Mouse (Mus musculus) heart, embryonic 15.5 days (tissue): ENCODE results near the gene Ifitm6. TPM values are rescaled to one million over a fixed set of nuclear protein-coding genes. Genes with fewer than 3 reads are reported as not detected.
A peak's percentile ranks its signal among the peaks of the same experiment; 100 is the strongest.

Experiments used
- ATAC-seq: fragments of 200-750 bp; cut with Nextera tagmentation; replicated peaks from 2 replicates; pipeline ENCODE4 v1.8.0; 2017; ENCODE audit warnings: low read depth, moderate TSS enrichment; ENCODE audit not compliant: insufficient number of reproducible peaks, insufficient read depth, low FRiP score
- H3K27ac ChIP-seq: fragments of 300-500 bp; sonication (generic); 2 replicates; pipeline ENCODE4 v1.5.1; 2015; ENCODE audit warnings: mild to moderate bottlenecking, inconsistent platforms
- H3K27me3 ChIP-seq: fragments of 300-500 bp; sonication (generic); 2 replicates; pipeline ENCODE4 v1.6.1; 2015; ENCODE audit warnings: inconsistent platforms
- H3K36me3 ChIP-seq: fragments of 300-500 bp; sonication (generic); 2 replicates; pipeline ENCODE4 v1.6.1; 2015; ENCODE audit warnings: mild to moderate bottlenecking, inconsistent platforms
- H3K4me1 ChIP-seq: fragments of 300-500 bp; sonication (generic); replicated peaks from 2 replicates; pipeline ENCODE4 v1.6.1; 2015; ENCODE audit warnings: inconsistent platforms
- H3K4me2 ChIP-seq: fragments of 300-500 bp; sonication (generic); 2 replicates; pipeline ENCODE4 v1.6.1; 2015; ENCODE audit warnings: inconsistent platforms, mild to moderate bottlenecking, moderate library complexity
- H3K4me3 ChIP-seq: fragments of 300-500 bp; sonication (generic); 2 replicates; pipeline ENCODE4 v1.5.1; 2015; ENCODE audit warnings: mild to moderate bottlenecking, inconsistent platforms
- H3K9ac ChIP-seq: fragments of 300-500 bp; sonication (generic); 2 replicates; pipeline ENCODE4 v1.6.1; 2015; ENCODE audit warnings: mild to moderate bottlenecking, inconsistent platforms
- H3K9me3 ChIP-seq: fragments of 300-500 bp; sonication (generic); replicated peaks from 2 replicates; pipeline ENCODE4 v1.6.1; 2016; ENCODE audit warnings: inconsistent platforms
- WGBS: fragments of 180-500 bp; shearing (Covaris S2); methylation state at CpG from one replicate; pipeline ENCODE4 v1.1.7; 2015; ENCODE audit warnings: mixed read lengths; 5-methylcytosine and 5-hydroxymethylcytosine counted together
- polyA plus RNA-seq: library from polyadenylated mRNA; unstranded; fragments of >200 nt; fragmentation: Nextera tagmentation; extraction: Ambion mirVana; gene quantifications from 2 replicates; pipeline ENCODE4 v1.2.1, GENCODE M21; 2015

Gene Ifitm6
- polyA plus RNA-seq, 1 experiment from 2014 or later, result 0.53 TPM

- H3K9me3 ChIP-seq, result no peaks in the 10 kb centered on the region
- no peak overlapping the region for H3K4me2 ChIP-seq
- peaks cover 7% of the 10 kb centered on the region for H3K4me1 ChIP-seq
- peaks cover 23% of the 10 kb centered on the region for H3K27me3 ChIP-seq
- no peak overlapping the region for H3K27ac ChIP-seq
- no peaks in the 10 kb centered on the region for H3K36me3 ChIP-seq
- H3K4me3 ChIP-seq, result no peak overlapping the region
- no peak for ATAC-seq
- WGBS, result 67% methylated on average over 4 of the region's 4 CpGs
- H3K9ac ChIP-seq, result no peak overlapping the region
Observed at GRCm38 (mm10) chr7:141055785-141056184, 38.1 kb upstream of the Ifitm6 start.

- H3K36me3 ChIP-seq, result no peaks in the 10 kb centered on the region
- no peaks in the 10 kb centered on the region; the same call in 1 of the 2 replicates for H3K27me3 ChIP-seq
- no peak overlapping the region for H3K4me2 ChIP-seq
- H3K9me3 ChIP-seq, result no peaks in the 10 kb centered on the region
- no peak overlapping the region for H3K9ac ChIP-seq
- no peak for ATAC-seq
- H3K4me3 ChIP-seq, result no peak overlapping the region
- peaks cover 9% of the 10 kb centered on the region for H3K4me1 ChIP-seq
- no peak overlapping the region for H3K27ac ChIP-seq
- 78% methylated on average over 2 of the region's 2 CpGs for WGBS
Observed at GRCm38 (mm10) chr7:141052421-141052820, 34.7 kb upstream of the Ifitm6 start.

GRCm38 (mm10) chr7:141052016-141052415 lies 34.3 kb upstream of the Ifitm6 start:
- Histone ChIP-seq H3K4me2 (no peak overlapping the region), H3K4me3 (no peak overlapping the region), H3K27ac (no peak overlapping the region), H3K36me3 (no peaks in the 10 kb centered on the region), H3K9me3 (no peaks in the 10 kb centered on the region), H3K9ac (no peak overlapping the region), H3K4me1 (peaks cover 13% of the 10 kb centered on the region), H3K27me3 (no peaks in the 10 kb centered on the region; the same call in 1 of the 2 replicates)
- WGBS, result 83% methylated on average over 4 of the region's 4 CpGs
- ATAC-seq, result no peak

GRCm38 (mm10) chr7:141051060-141051685 lies 33.4 kb upstream of the Ifitm6 start:
- no peak overlapping the region for H3K4me3 ChIP-seq
- H3K4me2 ChIP-seq, result no peak overlapping the region
- no peak overlapping the region for H3K9ac ChIP-seq
- no peaks in the 10 kb centered on the region for H3K36me3 ChIP-seq
- no peaks in the 10 kb centered on the region; the same call in 1 of the 2 replicates for H3K27me3 ChIP-seq
- H3K27ac ChIP-seq, result no peak overlapping the region
- no peaks in the 10 kb centered on the region for H3K9me3 ChIP-seq
- 60% methylated on average over 17 of the region's 17 CpGs for WGBS
- H3K4me1 ChIP-seq, result peaks cover 16% of the 10 kb centered on the region
- ATAC-seq, result no peak

GRCm38 (mm10) chr7:141049326-141049725 lies 31.6 kb upstream of the Ifitm6 start:
- WGBS, result 66% methylated on average over 2 of the region's 2 CpGs
- Histone ChIP-seq H3K4me2 (no peak overlapping the region), H3K36me3 (no peaks in the 10 kb centered on the region), H3K4me1 (peaks cover 16% of the 10 kb centered on the region), H3K4me3 (no peak overlapping the region), H3K9ac (no peak overlapping the region; the same call in 1 of the 2 replicates), H3K27ac (no peak overlapping the region), H3K9me3 (no peaks in the 10 kb centered on the region), H3K27me3 (no peaks in the 10 kb centered on the region)
- no peak for ATAC-seq

- Histone ChIP-seq H3K4me2 (peak overlapping the region; percentile 88), H3K4me3 (peak overlapping the region; percentile 44), H3K9me3 (no peaks in the 10 kb centered on the region), H3K9ac (peak overlapping the region; percentile 28), H3K4me1 (peaks cover 16% of the 10 kb centered on the region), H3K27ac (peak overlapping the region; percentile 90), H3K27me3 (no peaks in the 10 kb centered on the region), H3K36me3 (no peaks in the 10 kb centered on the region)
- ATAC-seq, result peak; percentile 88
- WGBS, result 10% methylated on average over 21 of the region's 21 CpGs
Observed at GRCm38 (mm10) chr7:141048226-141049218, 30.8 kb upstream of the Ifitm6 start.

GRCm38 (mm10) chr7:141047581-141048225 lies 30.0 kb upstream of the Ifitm6 start:
- Histone ChIP-seq H3K9me3 (no peaks in the 10 kb centered on the region), H3K27ac (peak overlapping the region; percentile 90), H3K4me2 (peak overlapping the region; percentile 88), H3K4me3 (peak overlapping the region; percentile 44), H3K9ac (peak overlapping the region; percentile 18; the same call in 1 of the 2 replicates), H3K27me3 (no peaks in the 10 kb centered on the region), H3K36me3 (no peaks in the 10 kb centered on the region), H3K4me1 (peaks cover 16% of the 10 kb centered on the region)
- ATAC-seq, result peak; percentile 87
- 6% methylated on average over 16 of the region's 19 CpGs for WGBS

- Histone ChIP-seq H3K9ac (no peak overlapping the region), H3K4me1 (peaks cover 16% of the 10 kb centered on the region), H3K27me3 (no peaks in the 10 kb centered on the region), H3K9me3 (no peaks in the 10 kb centered on the region), H3K4me2 (peak overlapping the region; percentile 88), H3K27ac (peak overlapping the region; percentile 90), H3K4me3 (peak overlapping the region; percentile 44; the same call in 1 of the 2 replicates), H3K36me3 (no peaks in the 10 kb centered on the region)
- 55% methylated on average over 6 of the region's 6 CpGs for WGBS
- ATAC-seq, result no peak
Observed at GRCm38 (mm10) chr7:141046931-141047580, 29.3 kb upstream of the Ifitm6 start.

GRCm38 (mm10) chr7:141042539-141042938 lies 24.8 kb upstream of the Ifitm6 start:
- no peak for ATAC-seq
- 53% methylated on average over 4 of the region's 4 CpGs for WGBS
- Histone ChIP-seq H3K27me3 (no peaks in the 10 kb centered on the region), H3K4me2 (no peak overlapping the region), H3K27ac (peak overlapping the region; percentile 34; the same call in 1 of the 2 replicates), H3K9ac (no peak overlapping the region), H3K4me3 (no peak overlapping the region), H3K9me3 (no peaks in the 10 kb centered on the region), H3K36me3 (no peaks in the 10 kb centered on the region), H3K4me1 (peaks cover 15% of the 10 kb centered on the region)

- no peaks in the 10 kb centered on the region for H3K27me3 ChIP-seq
- ATAC-seq, result peak; percentile 82
- H3K4me2 ChIP-seq, result 0 out of 2 replicates have a peak overlapping the region, but pooled peaks have one; percentile 18
- no peak overlapping the region for H3K4me3 ChIP-seq
- no peak overlapping the region; the same call in 1 of the 2 replicates for H3K9ac ChIP-seq
- H3K36me3 ChIP-seq, result no peaks in the 10 kb centered on the region
- peaks cover 7% of the 10 kb centered on the region for H3K4me1 ChIP-seq
- peak overlapping the region; percentile 85 for H3K27ac ChIP-seq
- H3K9me3 ChIP-seq, result no peaks in the 10 kb centered on the region
- 6% methylated on average over 5 of the region's 5 CpGs for WGBS
Observed at GRCm38 (mm10) chr7:141041661-141042060, 23.9 kb upstream of the Ifitm6 start.
